Mouse (Mus musculus) embryonic facial prominence, embryonic 13.5 days (tissue): ENCODE measurements around the gene Tbc1d12. TPM values are rescaled to one million over a fixed set of nuclear protein-coding genes. Genes with fewer than 3 reads are reported as not detected.
"Not testable (repeated sequence)": the region's sequence is repeated elsewhere in the genome, so short reads cannot be mapped to it uniquely, and the experiment has no call there.

ENCODE experiments used
- ATAC-seq: fragments of 200-750 bp; cut with Nextera tagmentation; 2 replicates; pipeline ENCODE4 v1.8.0; 2017; ENCODE audit warnings: low read depth; ENCODE audit not compliant: insufficient number of reproducible peaks, insufficient read depth, low FRiP score, low TSS enrichment
- H3K27ac ChIP-seq: fragments of 300-500 bp; sonication (generic); 2 replicates; pipeline ENCODE4 v1.5.1; 2015; ENCODE audit warnings: moderate library complexity, mild to moderate bottlenecking, inconsistent platforms
- H3K27me3 ChIP-seq: fragments of 300-500 bp; sonication (generic); 2 replicates; pipeline ENCODE4 v1.6.1; 2015; ENCODE audit warnings: mild to moderate bottlenecking, inconsistent platforms
- H3K36me3 ChIP-seq: fragments of 300-500 bp; sonication (generic); 2 replicates; pipeline ENCODE4 v1.6.1; 2015; ENCODE audit warnings: mild to moderate bottlenecking, inconsistent platforms
- H3K4me1 ChIP-seq: fragments of 300-500 bp; sonication (generic); 2 replicates; pipeline ENCODE4 v1.6.1; 2015; ENCODE audit warnings: inconsistent platforms
- H3K4me2 ChIP-seq: fragments of 300-500 bp; sonication (generic); 2 replicates; pipeline ENCODE4 v1.6.1; 2015; ENCODE audit warnings: moderate library complexity, mild to moderate bottlenecking, inconsistent platforms
- H3K4me3 ChIP-seq: fragments of 300-500 bp; sonication (generic); 2 replicates; pipeline ENCODE4 v1.5.1; 2015; ENCODE audit warnings: mild to moderate bottlenecking, inconsistent platforms
- H3K9ac ChIP-seq: fragments of 300-500 bp; sonication (generic); 2 replicates; pipeline ENCODE4 v1.6.1; 2015; ENCODE audit warnings: mild to moderate bottlenecking, inconsistent platforms
- H3K9me3 ChIP-seq: fragments of 300-500 bp; sonication (generic); 2 replicates; pipeline ENCODE4 v1.6.1; 2016; ENCODE audit warnings: inconsistent platforms
- WGBS: fragments of 180-500 bp; shearing (Covaris S2); methylation state at CpG from one replicate; pipeline ENCODE4 v1.1.7; 2015; ENCODE audit warnings: mixed read lengths; 5-methylcytosine and 5-hydroxymethylcytosine counted together
- polyA plus RNA-seq: library from polyadenylated mRNA; unstranded; fragments of >200 nt; fragmentation: Nextera tagmentation; extraction: Ambion mirVana; gene quantifications from 2 replicates; pipeline ENCODE4 v1.2.1, GENCODE M21; 2015

The Tbc1d12 gene
- polyA plus RNA-seq, 1 experiment from 2014 or later, result 3.7 TPM

DNA sequence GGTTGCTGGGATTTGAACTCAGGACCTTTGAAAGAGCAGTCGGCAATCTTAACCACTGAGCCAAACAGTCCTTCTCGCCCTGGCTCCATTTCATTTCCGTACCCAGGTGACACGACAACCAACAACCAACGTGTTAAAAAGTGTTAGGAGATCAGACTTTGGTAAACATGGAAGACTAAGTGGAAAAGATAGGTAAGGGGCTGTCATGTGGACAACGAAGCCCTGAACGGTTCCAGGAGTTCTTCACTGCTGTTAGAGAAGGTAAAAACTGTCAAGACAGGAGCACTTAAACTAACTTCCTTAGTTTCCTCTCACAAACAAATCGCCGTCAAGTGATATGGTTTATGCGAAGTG is 318 bp upstream of the Tbc1d12 start:
- no peaks in the 10 kb centered on the region for H3K9me3 ChIP-seq
- no peak for ATAC-seq
- H3K27ac ChIP-seq, result peak overlapping the region; percentile 83; the same call in 1 of the 2 replicates
- H3K36me3 ChIP-seq, result peaks cover 3% of the 10 kb centered on the region; the same call in 1 of the 2 replicates
- peak overlapping the region; percentile 72 for H3K4me3 ChIP-seq
- no peaks in the 10 kb centered on the region for H3K27me3 ChIP-seq
- peaks cover 7% of the 10 kb centered on the region; the same call in 1 of the 2 replicates for H3K4me1 ChIP-seq
- 25% methylated on average over 10 of the region's 10 CpGs for WGBS
- peak overlapping the region; percentile 70 for H3K4me2 ChIP-seq
- peak overlapping the region; percentile 82 for H3K9ac ChIP-seq

DNA sequence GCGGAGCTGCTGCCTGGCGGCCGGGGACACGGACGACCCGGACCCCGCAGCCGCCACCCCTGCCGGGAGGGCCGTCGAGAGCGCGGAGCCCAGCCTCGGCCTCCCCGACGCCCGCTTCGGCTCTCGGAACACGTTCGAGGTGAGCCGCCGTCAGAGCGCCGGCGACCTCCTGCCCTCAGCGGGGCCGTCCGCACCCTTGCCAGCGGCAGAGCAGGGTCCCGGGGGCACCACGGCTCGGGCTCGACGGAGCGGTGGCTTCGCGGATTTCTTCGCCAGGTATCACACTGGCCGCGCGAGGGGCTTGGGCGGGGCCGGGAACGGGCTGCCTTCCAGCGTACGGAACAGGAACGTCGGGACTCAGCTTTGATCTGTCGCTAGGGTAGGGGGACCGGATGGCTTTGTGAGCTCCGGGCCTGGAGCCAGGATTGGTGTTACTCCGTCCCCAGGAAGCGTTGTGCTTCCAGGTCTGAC is 827 bp downstream of the Tbc1d12 start:
- peak; percentile 57 for ATAC-seq
- H3K9ac ChIP-seq, result peak overlapping the region; percentile 82
- under 1% methylated on average over 53 of the region's 54 CpGs for WGBS
- H3K27me3 ChIP-seq, result no peaks in the 10 kb centered on the region
- peak overlapping the region; percentile 83 for H3K27ac ChIP-seq
- peaks cover 7% of the 10 kb centered on the region; the same call in 1 of the 2 replicates for H3K4me1 ChIP-seq
- H3K4me2 ChIP-seq, result peak overlapping the region; percentile 70
- H3K9me3 ChIP-seq, result no peaks in the 10 kb centered on the region
- H3K4me3 ChIP-seq, result peak overlapping the region; percentile 72
- peaks cover 3% of the 10 kb centered on the region; the same call in 1 of the 2 replicates for H3K36me3 ChIP-seq

- Histone ChIP-seq H3K9ac (no peak overlapping the region), H3K36me3 (0 out of 2 replicates have a peak, but pooled peaks cover 2% of the 10 kb centered on the region), H3K27ac (0 out of 2 replicates have a peak overlapping the region, but pooled peaks have one; percentile 39), H3K4me3 (no peak overlapping the region), H3K4me2 (no peak overlapping the region), H3K4me1 (no peaks in the 10 kb centered on the region; the same call in 1 of the 2 replicates), H3K9me3 (no peaks in the 10 kb centered on the region), H3K27me3 (no peaks in the 10 kb centered on the region)
- ATAC-seq, result no peak
- WGBS, result 58% methylated on average over 5 of the region's 5 CpGs
Measured at GRCm38 (mm10) chr19:38844817-38845216, 8.4 kb downstream of the Tbc1d12 start.

DNA sequence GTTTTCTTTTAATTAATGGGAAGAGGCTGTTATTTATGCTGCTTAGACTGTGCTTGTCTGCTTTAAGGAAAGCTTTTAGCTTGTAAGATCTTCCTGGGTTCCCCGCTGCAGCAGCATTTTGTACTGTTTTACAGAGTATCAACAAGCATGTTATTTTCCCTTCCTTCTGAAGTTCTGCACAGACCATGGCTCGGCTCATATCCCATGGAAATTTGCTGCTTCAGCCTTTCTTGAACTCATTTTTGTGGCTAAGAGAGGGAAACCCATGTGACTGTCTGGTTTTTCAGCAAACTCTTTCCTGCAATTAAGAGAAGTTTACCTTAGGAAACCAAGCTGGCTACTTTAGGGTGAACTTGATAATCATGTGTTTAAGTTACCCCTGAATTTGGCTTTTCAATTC is 10.0 kb downstream of the Tbc1d12 start:
- peak overlapping the region; percentile 55 for H3K27ac ChIP-seq
- 50% methylated on average over 2 of the region's 2 CpGs for WGBS
- 0 out of 2 replicates have a peak, but pooled peaks have one; percentile 56 for ATAC-seq

DNA sequence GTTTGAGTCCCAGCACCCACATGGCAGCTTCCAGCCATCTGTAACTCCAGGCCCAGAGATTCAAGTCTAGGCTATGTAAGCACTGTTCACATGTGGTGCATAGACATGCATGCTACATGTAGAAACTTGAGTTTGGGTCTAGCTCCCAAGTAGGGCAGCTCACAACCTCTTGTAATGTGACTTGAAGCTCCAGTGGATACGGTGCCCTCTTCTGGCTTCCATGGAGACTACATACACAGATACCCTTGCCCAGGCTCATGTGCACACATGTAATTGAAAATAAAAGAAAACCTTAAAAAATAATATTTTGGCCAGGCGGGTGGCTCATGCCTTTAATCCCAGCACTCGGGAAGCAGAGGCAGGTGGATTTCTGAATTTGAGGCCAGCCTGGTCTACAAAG is 21.8 kb downstream of the Tbc1d12 start:
- Histone ChIP-seq H3K9ac (no peak overlapping the region), H3K4me3 (no peak overlapping the region), H3K27me3 (no peaks in the 10 kb centered on the region), H3K4me2 (no peak overlapping the region), H3K9me3 (no peaks in the 10 kb centered on the region), H3K27ac (no peak overlapping the region), H3K36me3 (no peaks in the 10 kb centered on the region), H3K4me1 (no peaks in the 10 kb centered on the region)
- WGBS, result 95% methylated on average over 3 of the region's 3 CpGs
- no peak for ATAC-seq

More for the DNA sequence above, 10.0 kb downstream of the Tbc1d12 start:
- H3K27me3 ChIP-seq, result no peaks in the 10 kb centered on the region
- no peak overlapping the region for H3K4me2 ChIP-seq
- H3K4me3 ChIP-seq, result no peak overlapping the region
- H3K9ac ChIP-seq, result no peak overlapping the region
- no peaks in the 10 kb centered on the region for H3K9me3 ChIP-seq
- H3K4me1 ChIP-seq, result no peaks in the 10 kb centered on the region; the same call in 1 of the 2 replicates
- H3K36me3 ChIP-seq, result 0 out of 2 replicates have a peak, but pooled peaks cover 2% of the 10 kb centered on the region

DNA sequence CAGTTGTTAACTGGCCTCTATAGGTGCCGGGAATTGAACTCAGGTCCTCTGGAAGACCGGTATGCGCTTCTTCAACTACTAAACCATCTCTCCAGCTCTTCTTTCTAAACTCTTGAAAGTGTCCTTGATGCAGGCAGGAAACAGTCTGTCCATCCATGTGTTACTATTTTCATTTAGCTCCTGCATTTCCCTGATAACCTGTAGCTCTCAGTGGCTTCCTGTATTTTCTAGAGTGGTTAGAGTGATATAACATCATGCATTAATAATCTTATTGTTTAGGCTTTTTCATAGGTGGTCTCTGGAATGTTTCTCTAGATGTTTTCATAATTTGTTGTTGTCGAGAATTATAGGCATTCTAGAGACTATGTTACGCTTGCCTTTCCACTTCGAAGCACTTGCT is 26.1 kb downstream of the Tbc1d12 start:
- Histone ChIP-seq H3K36me3 (no peaks in the 10 kb centered on the region), H3K27me3 (no peaks in the 10 kb centered on the region), H3K27ac (no peak overlapping the region), H3K4me1 (no peaks in the 10 kb centered on the region), H3K4me2 (no peak overlapping the region), H3K9me3 (no peaks in the 10 kb centered on the region), H3K4me3 (no peak overlapping the region), H3K9ac (no peak overlapping the region)
- whole genome bisulfite sequencing, result 87% methylated on average over 6 of the region's 6 CpGs
- no peak for ATAC-seq

GRCm38 (mm10) chr19:38874825-38875224 is 38.4 kb downstream of the Tbc1d12 start:
- not testable (repeated sequence) for ATAC-seq, H3K27me3 ChIP-seq, H3K9ac ChIP-seq, H3K4me1 ChIP-seq, H3K4me2 ChIP-seq, H3K9me3 ChIP-seq, H3K27ac ChIP-seq, H3K36me3 ChIP-seq, H3K4me3 ChIP-seq
- WGBS, result 86% methylated on average over 3 of the region's 8 CpGs

DNA sequence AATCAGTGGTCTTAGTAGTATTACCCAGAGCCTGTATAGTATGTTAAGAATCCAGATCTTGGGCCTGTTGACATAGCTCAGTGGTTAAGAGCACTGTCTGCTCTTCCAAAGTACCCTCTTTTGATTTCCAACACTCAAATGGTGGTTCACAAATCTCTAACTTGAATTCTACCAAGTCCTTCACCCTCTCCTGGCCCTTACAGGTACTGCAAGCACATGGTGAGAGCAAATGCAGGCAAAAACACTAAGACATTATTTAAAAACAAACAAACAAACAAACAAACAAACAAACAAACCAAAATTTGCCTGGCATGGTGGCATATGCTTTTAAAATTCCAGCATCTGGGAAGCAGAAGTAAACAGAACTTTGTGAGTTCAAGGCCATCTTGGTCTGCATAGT is 43.9 kb downstream of the Tbc1d12 start:
- Histone ChIP-seq H3K9me3 (no peaks in the 10 kb centered on the region), H3K4me1 (no peaks in the 10 kb centered on the region), H3K4me3 (no peak overlapping the region), H3K9ac (no peak overlapping the region), H3K27me3 (no peaks in the 10 kb centered on the region), H3K36me3 (no peaks in the 10 kb centered on the region), H3K4me2 (no peak overlapping the region), H3K27ac (no peak overlapping the region)
- ATAC-seq, result no peak

GRCm38 (mm10) chr19:38901146-38902135 is 65.1 kb downstream of the Tbc1d12 start:
- no peaks in the 10 kb centered on the region for H3K27me3 ChIP-seq
- 70% methylated on average over 12 of the region's 12 CpGs for WGBS
- no peak overlapping the region for H3K4me3 ChIP-seq
- H3K4me2 ChIP-seq, result no peak overlapping the region
- H3K4me1 ChIP-seq, result no peaks in the 10 kb centered on the region
- no peak overlapping the region for H3K27ac ChIP-seq
- no peaks in the 10 kb centered on the region for H3K9me3 ChIP-seq
- H3K9ac ChIP-seq, result no peak overlapping the region
- no peak for ATAC-seq
- peaks cover 10% of the 10 kb centered on the region for H3K36me3 ChIP-seq

- no peaks in the 10 kb centered on the region for H3K9me3 ChIP-seq
Measured at GRCm38 (mm10) chr19:38902501-38902900, 66.1 kb downstream of the Tbc1d12 start.

GRCm38 (mm10) chr19:38913786-38914185 is 77.4 kb downstream of the Tbc1d12 start:
- Histone ChIP-seq H3K4me3 (no peak overlapping the region), H3K9me3 (no peaks in the 10 kb centered on the region), H3K36me3 (peaks cover 14% of the 10 kb centered on the region), H3K4me1 (no peaks in the 10 kb centered on the region), H3K27ac (no peak overlapping the region), H3K4me2 (no peak overlapping the region), H3K9ac (no peak overlapping the region), H3K27me3 (no peaks in the 10 kb centered on the region)
- 93% methylated on average over 9 of the region's 9 CpGs for WGBS
- no peak for ATAC-seq

More at GRCm38 (mm10) chr19:38902501-38902900, 66.1 kb downstream of the Tbc1d12 start:
- Histone ChIP-seq H3K4me1 (no peaks in the 10 kb centered on the region), H3K4me3 (no peak overlapping the region), H3K36me3 (peaks cover 14% of the 10 kb centered on the region), H3K27me3 (no peaks in the 10 kb centered on the region), H3K27ac (no peak overlapping the region), H3K9ac (no peak overlapping the region), H3K4me2 (no peak overlapping the region)
- WGBS, result 94% methylated on average over 5 of the region's 5 CpGs
- no peak for ATAC-seq

DNA sequence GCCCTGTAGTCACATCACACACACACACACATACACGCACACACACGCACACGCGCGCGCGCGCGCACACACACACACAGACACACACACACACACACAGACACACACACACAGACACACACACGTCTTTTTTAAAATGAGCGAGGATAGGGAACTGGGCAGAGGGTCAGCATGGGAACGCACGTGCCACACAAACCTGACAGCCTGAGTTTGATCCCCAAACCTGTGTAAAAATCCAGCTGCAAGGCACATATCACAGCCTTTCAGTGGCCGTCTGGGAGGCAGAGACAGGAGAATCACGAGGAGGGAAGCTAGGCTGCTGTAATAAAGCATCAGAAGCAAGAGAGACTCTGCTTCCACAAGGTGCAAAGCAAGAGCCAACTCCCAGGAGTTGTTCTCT is 78.5 kb downstream of the Tbc1d12 start:
- Histone ChIP-seq H3K4me3 (no peak overlapping the region), H3K4me2 (no peak overlapping the region), H3K9ac (no peak overlapping the region), H3K27ac (no peak overlapping the region), H3K27me3 (no peaks in the 10 kb centered on the region), H3K9me3 (no peaks in the 10 kb centered on the region), H3K36me3 (peaks cover 17% of the 10 kb centered on the region), H3K4me1 (no peaks in the 10 kb centered on the region)
- WGBS, result 91% methylated on average over 15 of the region's 15 CpGs
- ATAC-seq, result no peak
